Mouse (Mus musculus) cerebellum, adult 2 months (tissue): Measurements from ENCODE around the gene Vat1.

Experiments
- CTCF ChIP-seq: fragments of 200-500 bp; IDR thresholded peaks from 2 replicates; pipeline ENCODE4 v1.5.1; 2011; ENCODE audit warnings: low read depth, mild to moderate bottlenecking, control low read depth, low read length, moderate library complexity, borderline replicate concordance; ENCODE audit not compliant: insufficient read depth
- POLR2A ChIP-seq: fragments of 200-500 bp; IDR thresholded peaks from 2 replicates; pipeline ENCODE4 v1.6.1; 2011; ENCODE audit warnings: low read length, control low read depth, borderline replicate concordance; ENCODE audit not compliant: insufficient read depth

DNA sequence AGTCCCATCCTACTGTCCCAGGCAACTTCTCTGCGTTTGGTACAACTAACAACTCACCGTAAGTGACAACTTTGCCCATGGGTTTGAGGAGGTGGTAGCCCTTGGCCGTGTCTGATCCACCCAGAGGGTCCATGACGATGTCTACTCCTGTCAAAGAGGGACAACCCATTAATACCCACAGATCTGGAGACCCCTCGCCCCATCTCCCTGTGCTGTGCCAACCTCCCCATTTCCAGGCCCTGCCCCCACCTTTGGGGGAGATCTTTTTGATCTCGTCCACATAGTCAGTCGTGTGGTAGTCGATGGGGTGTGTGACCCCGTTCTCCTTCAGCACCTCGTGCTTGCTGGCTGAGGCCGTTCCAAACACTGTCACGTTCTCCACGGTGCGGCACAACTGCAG lies 3.9 kb downstream of the Vat1 start:
- TF ChIP-seq CTCF (no peak), POLR2A (no peak)
